Mouse (Mus musculus) layer of hippocampus, postnatal 36 days (tissue): Measurements from ENCODE around the gene Calcoco1. TPM values are rescaled to one million over a fixed set of nuclear protein-coding genes. Genes with fewer than 3 reads are reported as not detected.

Source experiments
- DNase-seq, 2 experiments: peaks; one replicate each; pipeline ENCODE4 v3.0.0; 2022
- total RNA-seq, 2 experiments: library from RNA; stranded (reverse); gene quantifications; 2 replicates each; pipeline ENCODE4 v1.2.3; 2021

Calcoco1 gene
- 10 to 100 TPM; 86.7 to 89.8 TPM for total RNA-seq

GRCm38 (mm10) chr15:102721980-102722475 is at the start of gene Calcoco1:
Gene Calcoco1, minus strand, starts transcription at chr15:102722178.
- peak; percentile 95 for DNase-seq

- DNase-seq = no peak
Measured at GRCm38 (mm10) chr15:102770866-102771265, 48.9 kb upstream of the Calcoco1 start.

- DNase-seq = no peak
Measured at GRCm38 (mm10) chr15:102765207-102765606, 43.2 kb upstream of the Calcoco1 start.

- DNase-seq = peak; percentile 43 to 54
Measured at GRCm38 (mm10) chr15:102761745-102762378, 39.9 kb upstream of the Calcoco1 start.

- DNase-seq = no peak
Measured at GRCm38 (mm10) chr15:102757686-102758085, 35.7 kb upstream of the Calcoco1 start.

- no peak for DNase-seq
Measured at GRCm38 (mm10) chr15:102755053-102755452, 33.1 kb upstream of the Calcoco1 start.

- DNase-seq = no peak
Measured at GRCm38 (mm10) chr15:102754361-102754760, 32.4 kb upstream of the Calcoco1 start.

- peak; percentile 17 to 27 for DNase-seq
Measured at GRCm38 (mm10) chr15:102753170-102753569, 31.2 kb upstream of the Calcoco1 start.

GRCm38 (mm10) chr15:102752164-102752563 is 30.2 kb upstream of the Calcoco1 start:
- no peak for DNase-seq

- DNase-seq = peak; percentile 68 to 73
Measured at GRCm38 (mm10) chr15:102750241-102750640, 28.3 kb upstream of the Calcoco1 start.

GRCm38 (mm10) chr15:102749103-102749502 is 27.1 kb upstream of the Calcoco1 start:
- DNase-seq = no peak

GRCm38 (mm10) chr15:102747853-102748252 is 25.9 kb upstream of the Calcoco1 start:
- DNase-seq = no peak

- no peak for DNase-seq
Measured at GRCm38 (mm10) chr15:102747286-102747640, 25.3 kb upstream of the Calcoco1 start.

GRCm38 (mm10) chr15:102746488-102747285 is 24.7 kb upstream of the Calcoco1 start:
- DNase-seq = peak; percentile 70 to 71

- peak in 1 of 2 experiments; percentile 62 for DNase-seq
Measured at GRCm38 (mm10) chr15:102746126-102746487, 24.1 kb upstream of the Calcoco1 start.

GRCm38 (mm10) chr15:102745387-102745786 is 23.4 kb upstream of the Calcoco1 start:
- peak in 1 of 2 experiments; percentile 5 for DNase-seq

- peak; percentile 12 to 19 for DNase-seq
Measured at GRCm38 (mm10) chr15:102744831-102745230, 22.9 kb upstream of the Calcoco1 start.

- peak in 1 of 2 experiments; percentile 13 for DNase-seq
Measured at GRCm38 (mm10) chr15:102744416-102744815, 22.4 kb upstream of the Calcoco1 start.

GRCm38 (mm10) chr15:102743996-102744395 is 22.0 kb upstream of the Calcoco1 start:
- peak; percentile 57 to 69 for DNase-seq

GRCm38 (mm10) chr15:102743196-102743595 is 21.2 kb upstream of the Calcoco1 start:
- DNase-seq = peak; percentile 23 to 41

- peak; percentile 90 to 92 for DNase-seq
Measured at GRCm38 (mm10) chr15:102742589-102742988, 20.6 kb upstream of the Calcoco1 start.

- DNase-seq = no peak
Measured at GRCm38 (mm10) chr15:102739520-102740297, 17.7 kb upstream of the Calcoco1 start.

- no peak for DNase-seq
Measured at GRCm38 (mm10) chr15:102738434-102738833, 16.5 kb upstream of the Calcoco1 start.
